Mouse (Mus musculus) forebrain, embryonic 13.5 days (tissue): Measurements from ENCODE around the gene Nol6. TPM values are rescaled to one million over a fixed set of nuclear protein-coding genes. Genes with fewer than 3 reads are reported as not detected.

Experiments
- ATAC-seq: fragments of 200-750 bp; cut with Nextera tagmentation; 2 replicates; pipeline ENCODE4 v1.8.0; 2017
- H3K27ac ChIP-seq: fragments of 300-500 bp; sonication (generic); 2 replicates; pipeline ENCODE4 v1.5.1; 2015; ENCODE audit warnings: inconsistent platforms, mild to moderate bottlenecking, moderate library complexity
- H3K27me3 ChIP-seq: fragments of 300-500 bp; sonication (generic); 2 replicates; pipeline ENCODE4 v1.6.1; 2015; ENCODE audit warnings: mild to moderate bottlenecking, inconsistent platforms
- H3K36me3 ChIP-seq: fragments of 300-500 bp; sonication (generic); 2 replicates; pipeline ENCODE4 v1.6.1; 2015; ENCODE audit warnings: mild to moderate bottlenecking, inconsistent platforms; ENCODE audit not compliant: poor library complexity, severe bottlenecking
- H3K4me1 ChIP-seq: fragments of 300-500 bp; sonication (generic); 2 replicates; pipeline ENCODE4 v1.6.1; 2015; ENCODE audit warnings: inconsistent platforms
- H3K4me2 ChIP-seq: fragments of 300-500 bp; sonication (generic); 2 replicates; pipeline ENCODE4 v1.6.1; 2015; ENCODE audit warnings: inconsistent platforms, mild to moderate bottlenecking, moderate library complexity
- H3K4me3 ChIP-seq: fragments of 300-500 bp; sonication (generic); 2 replicates; pipeline ENCODE4 v1.5.1; 2015; ENCODE audit warnings: mild to moderate bottlenecking, inconsistent platforms
- H3K9ac ChIP-seq: fragments of 300-500 bp; sonication (generic); 2 replicates; pipeline ENCODE4 v1.6.1; 2015; ENCODE audit warnings: mild to moderate bottlenecking, inconsistent platforms
- H3K9me3 ChIP-seq: fragments of 300-500 bp; sonication (generic); replicated peaks from 2 replicates; pipeline ENCODE4 v1.6.1; 2016; ENCODE audit warnings: inconsistent platforms
- WGBS: fragments of 180-500 bp; shearing (Covaris S2); methylation state at CpG from one replicate; pipeline ENCODE4 v1.1.7; 2015; 5-methylcytosine and 5-hydroxymethylcytosine counted together
- polyA plus RNA-seq: library from polyadenylated mRNA; unstranded; fragments of >200 nt; fragmentation: Nextera tagmentation; extraction: Ambion mirVana; gene quantifications from 2 replicates; pipeline ENCODE4 v1.2.1, GENCODE M21; 2015

The Nol6 gene
- polyA plus RNA-seq, 1 experiment from 2014 or later, result 24.2 TPM

- H3K27me3 ChIP-seq, result no peaks in the 10 kb centered on the region
- H3K9ac ChIP-seq, result no peak overlapping the region
- no peak for ATAC-seq
- no peaks in the 10 kb centered on the region for H3K9me3 ChIP-seq
- H3K4me1 ChIP-seq, result 0 out of 2 replicates have a peak, but pooled peaks cover 5% of the 10 kb centered on the region
- WGBS, result 83% methylated on average over 12 of the region's 12 CpGs
- H3K4me2 ChIP-seq, result no peak overlapping the region
- no peak overlapping the region for H3K27ac ChIP-seq
- no peaks in the 10 kb centered on the region for H3K36me3 ChIP-seq
- no peak overlapping the region for H3K4me3 ChIP-seq
Measured at GRCm38 (mm10) chr4:41073008-41073817, 51.0 kb downstream of the Nol6 start.

- no peaks in the 10 kb centered on the region for H3K9me3 ChIP-seq
- no peak overlapping the region for H3K4me2 ChIP-seq
- 65% methylated on average over 14 of the region's 14 CpGs for WGBS
- no peak overlapping the region for H3K9ac ChIP-seq
- no peak overlapping the region for H3K4me3 ChIP-seq
- ATAC-seq, result no peak
- no peak overlapping the region for H3K27ac ChIP-seq
- no peaks in the 10 kb centered on the region for H3K27me3 ChIP-seq
- 0 out of 2 replicates have a peak, but pooled peaks cover 5% of the 10 kb centered on the region for H3K4me1 ChIP-seq
- H3K36me3 ChIP-seq, result no peaks in the 10 kb centered on the region
Measured at GRCm38 (mm10) chr4:41071500-41072429, 52.5 kb downstream of the Nol6 start.

GRCm38 (mm10) chr4:41065196-41065595 is 59.1 kb downstream of the Nol6 start:
- no peak overlapping the region for H3K9ac ChIP-seq
- no peaks in the 10 kb centered on the region for H3K36me3 ChIP-seq
- H3K27ac ChIP-seq, result no peak overlapping the region
- no peak overlapping the region for H3K4me2 ChIP-seq
- no peaks in the 10 kb centered on the region for H3K27me3 ChIP-seq
- WGBS, result 88% methylated on average over 4 of the region's 4 CpGs
- no peaks in the 10 kb centered on the region for H3K4me1 ChIP-seq
- ATAC-seq, result no peak
- H3K4me3 ChIP-seq, result no peak overlapping the region
- no peaks in the 10 kb centered on the region for H3K9me3 ChIP-seq

Other genes with a start within 250 kb of the Nol6 start
- not detected in 2 replicates for gene Spink4, start 204.4 kb downstream of the Nol6 start, polyA plus RNA-seq
- gene Bag1, start 176.2 kb downstream of the Nol6 start, polyA plus RNA-seq, result 185 and 207 TPM in 2 replicates
- 169 and 179 TPM in 2 replicates for gene Chmp5, start 176.0 kb downstream of the Nol6 start, polyA plus RNA-seq
- 96.9 and 106 TPM in 2 replicates for gene Nfx1, start 153.5 kb downstream of the Nol6 start, polyA plus RNA-seq
- not detected in 2 replicates for gene Aqp7, start 76.3 kb downstream of the Nol6 start, polyA plus RNA-seq
- 0.10 TPM in 1 of 2 replicates, not detected in the other for gene Aqp3, start 26.3 kb downstream of the Nol6 start, polyA plus RNA-seq
- gene Ube2r2, start 11.3 kb upstream of the Nol6 start, polyA plus RNA-seq, result 73.2 and 74.6 TPM in 2 replicates
- gene Ubap2, start 150.7 kb upstream of the Nol6 start, polyA plus RNA-seq, result 56.6 and 59.0 TPM in 2 replicates
- 75.1 and 79.3 TPM in 2 replicates for gene Dcaf12, start 190.4 kb upstream of the Nol6 start, polyA plus RNA-seq
- 67.2 and 69.1 TPM in 2 replicates for gene Ubap1, start 224.5 kb upstream of the Nol6 start, polyA plus RNA-seq